Mouse (Mus musculus) myocyte (in vitro differentiated cells): ENCODE measurements around the gene Gpr26. TPM values are rescaled to one million over a fixed set of nuclear protein-coding genes. Genes with fewer than 3 reads are reported as not detected.

ENCODE experiments used
- H3K27me3 ChIP-seq: one replicate; pipeline ENCODE4 v1.6.1; 2011; ENCODE audit not compliant: control insufficient read depth, insufficient read depth, insufficient read length
- H3K36me3 ChIP-seq: one replicate; pipeline ENCODE4 v1.6.1; 2011; ENCODE audit not compliant: control insufficient read depth, insufficient read depth
- H3K4me2 ChIP-seq: one replicate; pipeline ENCODE4 v1.6.1; 2011; ENCODE audit warnings: low read depth, control low read depth
- H3K4me3 ChIP-seq: one replicate; pipeline ENCODE4 v1.5.1; 2011; ENCODE audit warnings: mild to moderate bottlenecking, control low read depth, moderate library complexity
- H3K79me2 ChIP-seq: one replicate; pipeline ENCODE4 v1.6.1; 2011; ENCODE audit not compliant: control insufficient read depth, insufficient read depth
- H3ac ChIP-seq: one replicate; pipeline ENCODE4 v1.6.1; 2011; ENCODE audit not compliant: control insufficient read depth, insufficient read length
- CEBPB ChIP-seq: IDR thresholded peaks from 2 replicates; pipeline ENCODE4 v1.6.1; 2011; ENCODE audit warnings: mild to moderate bottlenecking, moderate library complexity; ENCODE audit not compliant: poor library complexity, insufficient read depth, severe bottlenecking
- E2F4 ChIP-seq: IDR thresholded peaks from one replicate; pipeline ENCODE4 v1.6.1; 2011; ENCODE audit warnings: mild to moderate bottlenecking, control low read depth, moderate library complexity; ENCODE audit not compliant: insufficient read depth
- MAX ChIP-seq: IDR thresholded peaks from one replicate; pipeline ENCODE4 v1.6.1; 2011; ENCODE audit warnings: low read depth, mild to moderate bottlenecking, control low read depth
- MYOD1 ChIP-seq, 3 experiments: IDR thresholded peaks; one replicate each; pipeline ENCODE4 v1.6.1; 2011; ENCODE audit warnings: control low read depth in 2 of 3, low read depth in 2 of 3, mild to moderate bottlenecking in 2 of 3, moderate library complexity in 1 of 3; ENCODE audit not compliant: insufficient read length in 2 of 3, control insufficient read depth in 1 of 3
- MYOG ChIP-seq, 3 experiments: IDR thresholded peaks; one replicate each; pipeline ENCODE4 v1.6.1; 2011; ENCODE audit warnings: control low read depth in 2 of 3, low read depth in 2 of 3, mild to moderate bottlenecking in 2 of 3; ENCODE audit not compliant: insufficient read length in 2 of 3, control insufficient read depth in 1 of 3, insufficient read depth in 1 of 3
- POLR2A ChIP-seq: IDR thresholded peaks from one replicate; pipeline ENCODE4 v1.6.1; 2011; ENCODE audit warnings: low read depth, mild to moderate bottlenecking, control low read depth, moderate library complexity; ENCODE audit not compliant: insufficient read length
- POLR2AphosphoS2 ChIP-seq: IDR thresholded peaks from one replicate; pipeline ENCODE4 v1.6.1; 2011; ENCODE audit warnings: low read depth, control low read depth; ENCODE audit not compliant: insufficient read length
- REST ChIP-seq: IDR thresholded peaks from one replicate; pipeline ENCODE4 v1.6.1; 2011; ENCODE audit warnings: mild to moderate bottlenecking, control low read depth, moderate library complexity; ENCODE audit not compliant: insufficient read depth, insufficient read length
- SRF ChIP-seq: IDR thresholded peaks from one replicate; pipeline ENCODE4 v1.6.1; 2011; ENCODE audit warnings: low read depth; ENCODE audit not compliant: control insufficient read depth, insufficient read length
- TCF12 ChIP-seq: IDR thresholded peaks from one replicate; pipeline ENCODE4 v1.6.1; 2011; ENCODE audit warnings: mild to moderate bottlenecking, control low read depth; ENCODE audit not compliant: poor library complexity, insufficient read depth, severe bottlenecking
- TCF3 ChIP-seq: IDR thresholded peaks from one replicate; pipeline ENCODE4 v1.6.1; 2011; ENCODE audit warnings: low read depth, control low read depth; ENCODE audit not compliant: insufficient read length
- USF1 ChIP-seq: IDR thresholded peaks from one replicate; pipeline ENCODE4 v1.6.1; 2011; ENCODE audit warnings: low read depth, mild to moderate bottlenecking, control low read depth, moderate library complexity
- polyA plus RNA-seq: library from polyadenylated mRNA; unstranded; fragments of >200 nt; fragmentation: generic; extraction: Trizol; gene quantifications from one replicate; pipeline ENCODE4 v1.2.1, GENCODE M21; 2012; ENCODE audit warnings: missing spikeins

Gene Gpr26
- polyA plus RNA-seq, 1 experiment, result not detected

- Histone ChIP-seq H3K4me2 (no peak overlapping the region), H3K27me3 (no peaks in the 10 kb centered on the region), H3K36me3 (no peaks in the 10 kb centered on the region), H3ac (no peak overlapping the region), H3K4me3 (no peak overlapping the region), H3K79me2 (no peaks in the 10 kb centered on the region)
- TF ChIP-seq CEBPB (no peak), SRF (no peak), REST (no peak)
These were observed 48.9 kb downstream of the Gpr26 start for GRCm38 (mm10) chr7:132015193-132015592.

GRCm38 (mm10) chr7:132015933-132016332 is 49.7 kb downstream of the Gpr26 start:
- H3K79me2 ChIP-seq, result no peaks in the 10 kb centered on the region
- no peak for TF ChIP-seq USF1
- no peak for TF ChIP-seq POLR2AphosphoS2
- no peak for TF ChIP-seq TCF12
- TF ChIP-seq MYOG (IDR thresholded peaks at IDR 0.05; ENCODE audit: control insufficient read depth in 1 of 3, insufficient read depth in 1 of 3, insufficient read length in 2 of 3, low read depth in 2 of 3), result no peak
- no peak for TF ChIP-seq SRF
- no peak for TF ChIP-seq POLR2A
- TF ChIP-seq TCF3, result no peak
- no peak for TF ChIP-seq MAX
- TF ChIP-seq MYOD1 (IDR thresholded peaks at IDR 0.05; ENCODE audit: control insufficient read depth in 1 of 3, insufficient read length in 2 of 3, low read depth in 2 of 3), result no peak
- no peak for TF ChIP-seq REST
- TF ChIP-seq E2F4, result no peak
- no peak for TF ChIP-seq CEBPB
- H3ac ChIP-seq, result no peak overlapping the region
- no peaks in the 10 kb centered on the region for H3K36me3 ChIP-seq
- H3K4me3 ChIP-seq, result no peak overlapping the region
- no peaks in the 10 kb centered on the region for H3K27me3 ChIP-seq
- H3K4me2 ChIP-seq, result no peak overlapping the region

- H3K4me2 ChIP-seq, result no peak overlapping the region
- H3K36me3 ChIP-seq, result no peaks in the 10 kb centered on the region
- no peaks in the 10 kb centered on the region for H3K79me2 ChIP-seq
- H3ac ChIP-seq, result no peak overlapping the region
- no peaks in the 10 kb centered on the region for H3K27me3 ChIP-seq
- H3K4me3 ChIP-seq, result no peak overlapping the region
- TF ChIP-seq CEBPB (no peak), USF1 (no peak), TCF12 (no peak)
These were observed 59.3 kb downstream of the Gpr26 start for GRCm38 (mm10) chr7:132025591-132025990.

- H3K36me3 ChIP-seq, result no peaks in the 10 kb centered on the region
- no peak overlapping the region for H3ac ChIP-seq
- H3K27me3 ChIP-seq, result no peaks in the 10 kb centered on the region
- TF ChIP-seq TCF12, result no peak
- no peak for TF ChIP-seq USF1
- TF ChIP-seq CEBPB, result no peak
- TF ChIP-seq MAX, result no peak
- no peak for TF ChIP-seq POLR2A
- no peak for TF ChIP-seq MYOG (IDR thresholded peaks at IDR 0.05; ENCODE audit: control insufficient read depth in 1 of 3, insufficient read depth in 1 of 3, insufficient read length in 2 of 3, low read depth in 2 of 3)
- TF ChIP-seq MYOD1 (IDR thresholded peaks at IDR 0.05; ENCODE audit: control insufficient read depth in 1 of 3, insufficient read length in 2 of 3, low read depth in 2 of 3), result no peak
- TF ChIP-seq E2F4, result no peak
- H3K4me3 ChIP-seq, result no peak overlapping the region
- H3K4me2 ChIP-seq, result no peak overlapping the region
- no peaks in the 10 kb centered on the region for H3K79me2 ChIP-seq
These were observed 60.4 kb downstream of the Gpr26 start for GRCm38 (mm10) chr7:132026671-132027070.

- TF ChIP-seq TCF3 (no peak), POLR2A (no peak)
- Histone ChIP-seq H3ac (no peak overlapping the region), H3K79me2 (no peaks in the 10 kb centered on the region), H3K36me3 (no peaks in the 10 kb centered on the region), H3K4me3 (no peak overlapping the region), H3K27me3 (no peaks in the 10 kb centered on the region), H3K4me2 (no peak overlapping the region)
These were observed 65.8 kb downstream of the Gpr26 start for GRCm38 (mm10) chr7:132031940-132032531.

Other genes starting within 250 kb of the Gpr26 start
- gene Cpxm2, start 188.3 kb downstream of the Gpr26 start, polyA plus RNA-seq, result not detected